Mouse (Mus musculus) mouse embryonic stem cell (cell line): ENCODE results near the gene Zfp775.

Source experiments
- in situ Hi-C, 2 experiments: fragments of 300-500 bp; cut with MboI; formaldehyde crosslinking; loops; 1 replicate in 1 of 2; 3 replicates in 1 of 2; pipeline ENCODE4 v1.14.3; 2019 to 2020; ENCODE audit warnings: low sequenced_read_pairs in 2 of 2, low pct_unique_long_range_greater_than_20kb in 1 of 2, mixed read lengths in 1 of 2; ENCODE audit not compliant: unreplicated experiment in 1 of 2

Gene Zfp775

DNA sequence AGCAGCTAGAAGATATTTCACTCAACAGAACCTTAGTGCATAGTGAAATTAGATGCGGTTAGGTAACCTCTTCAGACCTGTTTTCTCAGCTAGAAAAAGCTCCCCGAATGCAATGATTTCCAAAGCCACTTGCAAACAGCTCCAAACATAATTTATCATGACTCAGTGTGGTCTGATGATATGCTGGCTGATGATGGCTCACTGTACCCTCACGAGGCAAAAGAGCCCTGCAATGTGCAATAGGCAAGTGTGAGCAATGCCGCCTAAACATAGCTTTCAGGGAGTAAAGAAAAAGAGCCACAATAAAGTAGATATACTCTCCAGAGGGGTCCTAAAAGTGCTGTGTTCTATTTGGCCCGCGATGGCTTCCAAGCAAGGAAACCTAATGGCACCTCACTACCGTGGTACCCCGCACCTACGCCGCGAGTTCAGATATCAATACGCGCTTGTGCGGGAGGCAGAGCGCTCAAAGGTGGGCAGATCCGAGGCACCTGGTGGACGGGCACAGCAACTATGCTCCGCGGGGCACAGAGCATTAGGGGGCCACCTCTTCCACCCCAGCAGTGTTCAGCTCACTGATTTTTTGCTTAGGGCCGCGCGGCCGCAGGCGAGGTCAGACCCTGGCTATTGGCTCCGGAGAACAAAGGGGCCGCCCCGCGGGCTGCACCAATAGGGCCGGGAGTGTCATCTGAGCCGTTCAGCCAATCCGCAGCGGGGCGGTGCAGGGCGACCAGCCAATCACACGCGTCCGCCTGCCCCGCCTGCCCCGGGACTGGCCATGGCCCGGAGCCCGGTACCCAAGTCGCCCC is at the start of gene Zfp775:
Zfp775 (plus strand) TSS at position 793 of the 809 bp plus-strand sequence.
- in situ Hi-C loops = no loop called here

DNA sequence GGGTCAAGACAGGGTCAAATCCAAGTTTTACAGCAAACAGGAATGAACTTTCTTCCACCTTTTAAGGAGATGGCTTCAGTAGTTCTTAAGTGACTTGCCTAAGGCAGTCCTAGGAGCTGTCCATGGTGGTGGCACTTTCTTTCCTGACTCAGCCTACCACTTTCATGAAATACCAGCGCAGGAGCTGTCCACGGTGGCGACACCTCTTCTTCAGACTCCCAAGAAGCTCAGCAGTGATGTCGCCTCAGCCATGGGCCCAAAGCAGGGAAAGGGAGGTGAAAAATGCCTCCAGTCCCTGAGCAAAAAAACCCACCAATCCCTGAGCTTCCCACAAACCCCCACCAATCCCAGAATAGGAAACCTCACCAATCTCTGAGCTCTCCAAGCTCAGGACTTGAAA is 48.9 kb upstream of the Zfp775 start:
- in situ Hi-C loops = no loop called here

DNA sequence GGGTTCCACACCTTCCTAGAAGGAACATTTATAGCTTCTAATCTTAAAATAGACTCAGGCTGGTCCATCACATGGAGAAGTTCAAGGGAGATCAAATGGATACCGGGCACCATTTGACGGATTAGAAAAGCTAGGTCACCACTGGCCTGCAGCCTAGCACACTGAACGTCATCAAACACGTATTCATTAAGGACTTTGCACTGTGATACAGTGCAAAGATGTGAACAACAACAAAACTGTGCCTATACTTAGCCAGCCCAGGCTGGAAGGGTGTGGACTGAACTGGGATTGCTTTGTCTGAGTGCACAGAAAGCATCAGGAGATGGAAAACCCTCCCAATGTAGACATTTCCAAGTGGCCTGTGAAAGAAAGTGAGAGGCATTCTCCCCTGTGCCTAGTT is 48.0 kb upstream of the Zfp775 start:
- in situ Hi-C loops = no loop called here

DNA sequence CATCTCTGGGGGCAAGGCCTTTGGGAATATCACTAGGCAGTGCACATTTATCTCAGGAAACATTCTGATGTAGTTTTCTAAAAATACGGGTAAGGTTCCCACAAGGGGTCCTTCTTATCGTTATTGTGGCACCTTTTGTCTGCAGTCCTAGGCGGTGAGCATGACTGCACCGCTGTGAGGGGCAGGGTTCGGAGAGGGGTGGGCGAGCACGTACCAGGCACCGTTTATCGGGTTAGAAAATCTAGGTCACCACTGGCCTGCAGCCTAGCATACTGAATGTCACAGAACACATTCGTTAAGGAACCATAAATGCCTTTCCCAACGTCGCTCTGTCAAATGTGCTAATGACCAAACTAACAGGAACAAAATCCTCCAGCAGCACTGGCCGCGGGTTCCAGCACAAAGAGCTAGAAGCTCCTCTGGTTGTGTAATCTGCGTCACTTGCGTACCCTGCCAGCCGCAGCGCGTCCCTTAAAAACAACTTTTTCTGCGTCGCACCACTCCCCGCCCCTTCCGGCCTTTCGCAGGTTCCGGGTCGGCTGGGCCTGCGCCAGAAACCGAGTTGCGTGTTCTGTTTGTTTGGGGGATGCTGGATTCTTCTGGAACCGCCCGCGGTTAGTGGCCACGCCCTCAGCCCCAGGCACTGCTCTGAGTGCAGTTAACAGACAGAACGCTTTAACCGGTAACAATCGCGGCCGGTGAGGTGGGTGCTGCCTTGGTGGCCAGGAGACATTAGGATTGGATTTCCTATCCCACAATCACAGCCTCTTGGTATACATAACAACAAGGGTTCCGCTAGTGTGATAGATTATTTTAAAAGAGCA is 47.4 kb upstream of the Zfp775 start, which contains the start of gene Lrrc61:
Lrrc61 (plus strand) TSS at position 517 of the 824 bp plus-strand sequence.
- in situ Hi-C loops = no loop called here

DNA sequence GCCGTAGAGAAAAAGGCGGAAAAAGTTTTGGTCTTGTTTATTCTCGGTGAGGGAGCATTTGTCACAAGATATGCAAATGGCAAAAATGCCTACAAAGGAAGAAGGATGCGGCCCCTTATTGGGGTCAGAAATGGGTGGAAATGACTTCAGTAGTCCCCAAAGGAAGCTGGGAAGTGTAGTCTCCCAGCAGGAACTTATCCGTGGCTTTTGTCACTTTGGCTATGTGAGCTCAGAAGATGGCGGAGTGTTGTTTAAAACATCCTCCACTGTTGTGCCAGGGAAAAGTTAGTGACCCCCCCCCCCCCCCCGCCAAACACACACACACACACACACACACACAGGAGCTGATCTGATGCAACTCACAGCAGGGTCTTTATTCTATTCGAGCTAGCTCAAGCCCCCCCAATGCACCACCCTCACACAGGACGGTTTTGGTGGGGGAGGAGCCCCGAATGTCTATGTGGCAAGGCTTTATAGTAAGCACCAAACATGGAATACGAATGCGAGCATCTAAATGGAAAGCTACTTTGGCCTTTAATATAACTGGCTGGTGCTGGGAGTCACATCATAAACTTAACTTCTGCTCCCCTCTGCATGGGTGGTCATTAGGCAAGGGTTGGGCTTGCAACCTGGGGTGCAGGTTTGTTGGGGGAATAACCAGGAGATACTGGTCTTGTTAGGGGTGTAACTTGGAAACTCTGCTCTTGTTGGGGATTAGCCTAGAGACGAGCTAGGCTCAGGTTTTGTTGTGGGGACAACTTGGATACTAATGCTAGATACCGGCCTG is 46.6 kb upstream of the Zfp775 start:
- in situ Hi-C loops = no loop called here

DNA sequence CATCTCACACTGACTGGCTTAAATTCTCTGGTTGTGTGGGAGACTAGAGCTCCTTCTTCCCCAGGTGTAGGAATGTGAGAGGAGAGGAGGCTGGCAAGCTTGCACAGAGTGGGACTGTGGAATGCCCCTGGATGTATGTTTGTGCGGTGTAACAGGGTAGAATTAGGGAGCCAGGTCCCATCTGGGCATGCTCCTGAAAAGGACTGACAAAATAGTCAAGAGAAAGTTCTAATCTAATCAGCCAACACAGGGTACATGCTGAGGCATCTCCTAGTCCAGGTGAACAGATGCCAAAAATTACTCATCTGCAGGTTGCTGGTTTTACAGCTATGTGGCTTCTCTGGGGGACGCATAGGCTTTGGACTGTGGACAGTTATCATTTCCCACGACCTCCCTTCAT is 45.9 kb upstream of the Zfp775 start:
- in situ Hi-C loops = no loop called here

DNA sequence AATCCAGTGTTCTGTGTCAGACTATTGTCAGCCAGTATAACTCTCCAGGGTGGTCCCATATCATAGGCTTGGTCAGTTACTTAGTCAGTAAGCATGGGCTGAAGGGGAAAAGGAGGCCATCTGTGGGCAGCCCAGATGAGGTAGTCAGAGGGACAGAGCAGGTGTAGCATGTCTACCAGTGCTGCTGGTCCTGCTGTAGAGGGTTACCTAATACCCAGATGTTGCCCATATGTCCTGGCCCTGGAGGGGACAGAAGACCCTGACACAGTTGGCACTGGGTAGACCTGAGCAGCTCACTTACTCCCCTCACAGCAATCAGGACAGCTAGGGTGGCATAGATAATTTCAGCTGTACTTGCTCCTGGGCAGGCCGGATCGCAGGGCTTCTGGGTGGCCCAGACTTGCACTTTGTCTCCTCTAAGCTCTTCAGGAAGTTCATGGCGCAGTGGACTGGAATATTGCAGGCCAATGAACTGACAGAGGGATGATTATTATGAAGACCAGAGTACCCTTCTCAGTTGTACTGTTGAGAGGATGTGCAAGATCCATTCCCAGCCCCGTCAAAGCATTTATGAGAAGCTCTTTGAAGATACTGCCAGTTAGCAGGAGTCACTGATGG is 36.1 kb upstream of the Zfp775 start:
- in situ Hi-C loops = no loop called here

DNA sequence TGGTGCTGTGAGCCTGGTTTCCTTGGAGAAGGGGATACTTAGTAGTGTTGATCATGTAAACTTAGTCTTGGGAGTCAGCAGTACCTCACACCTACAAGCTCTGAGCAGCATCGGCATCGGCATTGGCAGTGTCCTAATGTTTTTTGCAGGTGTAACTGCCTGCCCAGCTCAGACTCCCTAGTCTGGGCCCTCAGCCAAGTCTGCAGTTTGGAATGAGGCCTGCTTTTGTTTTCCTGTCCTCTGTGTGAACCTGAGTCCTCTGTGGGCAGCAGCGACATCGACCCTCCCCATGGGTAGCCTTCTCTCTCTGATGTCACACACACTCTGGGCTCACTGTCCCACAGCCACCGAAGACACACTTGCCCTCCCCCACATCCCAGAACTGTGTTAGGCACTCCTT is 35.6 kb upstream of the Zfp775 start:
- in situ Hi-C loops = no loop called here

DNA sequence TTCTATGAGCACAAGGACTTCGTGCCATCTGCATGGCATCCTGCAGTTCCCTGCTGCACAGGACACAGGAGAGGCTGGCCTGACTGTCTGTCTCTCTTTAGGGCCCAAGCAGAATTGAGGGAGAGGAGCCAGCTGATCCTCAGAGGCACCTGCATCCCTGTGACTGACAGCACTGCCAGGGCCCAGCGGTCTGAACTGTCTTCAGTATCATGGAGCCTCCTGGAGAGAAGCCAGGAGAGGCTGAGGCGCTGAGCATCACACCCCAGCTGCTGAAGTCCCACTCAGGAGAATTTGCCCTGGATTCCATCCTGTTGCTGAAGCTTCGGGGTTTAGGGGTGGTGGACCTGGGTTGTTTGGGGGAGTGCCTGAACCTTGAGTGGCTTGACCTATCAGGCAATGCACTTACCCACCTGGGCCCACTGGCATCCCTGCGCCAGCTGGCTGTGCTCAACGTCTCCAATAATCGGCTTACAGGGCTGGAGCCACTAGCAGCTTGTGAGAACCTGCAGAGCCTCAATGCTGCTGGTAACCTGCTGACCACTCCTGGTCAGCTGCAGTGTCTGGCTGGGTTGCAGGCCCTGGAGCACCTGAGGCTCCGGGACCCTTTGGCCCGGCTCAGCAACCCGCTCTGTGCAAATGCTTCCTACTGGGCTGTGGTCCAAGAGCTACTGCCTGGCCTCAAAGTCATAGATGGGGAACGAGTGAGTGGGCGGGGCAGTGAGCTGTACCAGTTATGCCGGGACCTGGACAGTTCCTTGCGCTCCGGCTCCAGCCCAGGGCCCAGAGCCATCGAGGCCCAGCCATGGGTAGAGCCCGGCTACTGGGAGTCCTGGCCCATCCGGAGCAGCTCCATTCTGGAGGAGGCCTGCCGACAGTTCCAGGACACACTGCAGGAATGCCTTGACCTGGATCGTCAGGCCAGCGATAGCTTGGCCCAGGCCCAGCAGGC is 33.6 kb upstream of the Zfp775 start:
- in situ Hi-C loops = no loop called here

DNA sequence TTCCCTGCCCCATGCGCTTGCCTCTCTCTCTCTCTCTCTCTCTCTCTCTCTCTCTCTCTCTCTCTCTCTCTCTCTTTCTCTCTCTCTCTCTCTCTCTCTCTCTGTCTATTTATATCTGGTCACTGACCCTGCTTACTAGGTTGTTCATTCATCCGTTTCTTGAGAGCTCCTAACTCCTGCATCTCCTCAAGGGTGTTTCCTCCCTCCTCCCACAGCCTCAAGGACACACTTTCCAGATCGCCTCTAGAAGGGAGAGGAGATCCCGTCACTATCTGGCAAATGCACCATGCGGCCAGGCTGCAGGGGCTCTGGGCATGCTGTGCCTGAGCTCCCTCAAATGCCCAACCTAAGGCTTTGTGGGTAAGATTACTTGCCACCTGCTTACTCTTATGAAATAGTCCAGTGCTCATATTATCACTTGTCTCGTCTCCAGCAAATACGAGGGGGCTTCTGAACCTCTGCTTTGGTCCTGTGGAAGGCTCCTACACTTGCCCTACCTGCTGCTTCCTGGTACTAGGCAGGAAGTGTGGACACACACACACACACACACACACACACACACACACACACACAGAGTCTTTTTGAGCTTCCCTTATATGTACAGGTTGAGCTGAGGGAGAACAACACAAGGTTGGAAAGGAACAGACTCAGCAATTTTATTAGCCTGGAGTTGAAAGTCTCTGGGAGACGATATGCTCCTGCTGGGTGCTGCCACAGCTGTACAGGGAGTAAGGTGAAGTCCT is 32.6 kb upstream of the Zfp775 start:
- in situ Hi-C loops = no loop called here

DNA sequence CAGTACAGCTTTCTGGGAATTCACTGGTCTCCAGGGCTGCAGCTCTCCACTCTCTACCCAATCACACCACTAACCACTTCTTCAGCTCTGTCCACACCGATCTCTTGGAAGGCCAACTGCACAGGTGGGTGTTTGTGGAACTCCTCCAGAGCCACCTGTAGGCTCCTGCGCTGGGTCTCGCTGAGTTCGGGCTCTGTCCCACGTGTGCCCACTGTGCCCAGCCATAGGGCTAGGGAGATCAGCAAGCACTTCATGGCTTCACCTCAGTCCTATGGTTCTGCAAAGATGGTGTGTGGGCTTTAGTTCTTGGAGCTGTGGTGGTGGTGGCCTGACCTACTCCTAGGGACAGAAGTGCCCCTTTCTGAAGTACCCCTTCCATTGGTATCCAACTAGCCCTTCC is 29.8 kb upstream of the Zfp775 start:
- in situ Hi-C loops = no loop called here

DNA sequence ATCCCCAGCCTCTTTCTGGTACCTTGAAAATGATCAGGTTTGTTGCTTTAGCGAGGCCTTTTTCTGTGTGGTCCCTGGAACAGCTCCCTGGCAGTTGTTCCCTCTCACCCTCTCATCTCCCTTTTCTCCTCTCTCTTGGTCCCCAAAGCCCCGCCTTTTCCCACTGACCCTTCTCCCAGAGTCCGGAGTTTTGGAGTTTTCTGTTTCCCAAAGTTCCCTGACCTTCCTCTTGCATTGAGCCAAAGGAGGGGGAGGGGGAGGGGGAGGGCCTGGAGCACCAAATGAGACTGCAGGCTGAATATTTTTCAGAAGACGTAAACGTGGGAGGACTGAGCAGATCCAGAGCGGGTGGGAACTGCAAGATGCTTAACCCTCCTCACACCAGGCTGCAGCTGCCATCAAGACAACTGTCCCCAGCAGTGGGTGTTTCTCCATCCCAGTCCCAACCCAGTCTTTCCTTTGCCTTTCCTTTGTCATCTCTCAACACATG is 29.2 kb upstream of the Zfp775 start, which contains the start of gene Rarres2:
Rarres2 (minus strand) TSS at position 218 of the 490 bp plus-strand sequence.
- in situ Hi-C loops = no loop called here

DNA sequence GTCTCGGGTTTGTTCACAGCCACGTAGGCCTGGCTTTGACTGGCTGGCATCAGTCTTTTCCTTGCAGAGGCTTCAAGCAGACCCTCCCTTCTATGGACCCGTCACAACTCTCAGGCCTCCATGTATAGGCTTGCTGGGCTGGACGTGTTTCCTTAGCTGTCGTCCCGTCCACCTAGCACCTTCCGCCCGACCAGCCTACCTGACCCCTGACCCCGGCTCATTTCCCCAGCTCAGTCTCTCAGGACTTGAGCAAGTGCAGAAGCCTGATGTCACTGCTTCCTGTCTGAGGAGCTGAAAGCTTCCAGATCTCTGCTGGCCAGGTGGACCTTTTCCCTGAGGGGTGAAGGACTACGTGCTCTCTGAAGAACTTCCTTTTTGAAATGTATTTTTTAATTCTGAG is 28.6 kb upstream of the Zfp775 start:
- in situ Hi-C loops = no loop called here

DNA sequence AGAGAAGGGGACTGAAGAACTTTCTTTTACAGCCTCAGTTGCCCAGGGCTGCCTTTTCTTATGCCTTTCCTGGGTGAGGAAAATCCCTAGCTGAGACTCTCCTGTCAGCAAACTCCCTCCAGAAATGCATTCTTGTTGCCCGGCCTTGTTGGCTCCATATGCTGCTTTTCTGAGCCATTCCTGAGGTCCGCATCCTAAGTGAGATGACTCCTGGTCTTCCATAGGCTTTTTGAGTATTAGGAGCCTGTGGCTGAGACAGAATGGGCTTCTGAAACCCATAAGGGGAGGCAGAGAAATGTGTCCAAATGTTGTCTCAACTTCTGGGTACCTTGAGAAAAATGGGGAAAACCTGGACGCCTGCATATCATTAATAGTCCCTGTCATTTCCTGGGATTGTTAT is 27.9 kb upstream of the Zfp775 start:
- in situ Hi-C loops = no loop called here

DNA sequence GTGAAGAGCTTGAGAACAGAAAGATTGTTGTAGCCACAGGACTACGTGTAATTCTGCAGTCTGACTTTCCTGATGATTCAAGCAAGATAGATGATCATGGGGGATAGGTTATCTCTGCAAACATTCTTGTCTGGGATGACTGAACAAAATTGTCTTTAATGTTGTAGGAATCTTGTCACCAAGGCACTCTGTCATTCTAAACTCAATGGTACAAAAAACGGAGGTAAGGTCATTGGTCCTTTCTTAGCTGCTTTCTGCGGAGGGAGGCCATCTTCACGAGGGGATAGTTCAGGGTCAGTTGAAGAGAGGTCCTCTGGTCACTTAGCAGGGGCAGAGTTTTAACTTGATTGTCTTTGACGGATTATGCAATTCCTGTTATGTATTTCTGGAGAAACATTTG is 23.1 kb upstream of the Zfp775 start:
- in situ Hi-C loops = no loop called here

DNA sequence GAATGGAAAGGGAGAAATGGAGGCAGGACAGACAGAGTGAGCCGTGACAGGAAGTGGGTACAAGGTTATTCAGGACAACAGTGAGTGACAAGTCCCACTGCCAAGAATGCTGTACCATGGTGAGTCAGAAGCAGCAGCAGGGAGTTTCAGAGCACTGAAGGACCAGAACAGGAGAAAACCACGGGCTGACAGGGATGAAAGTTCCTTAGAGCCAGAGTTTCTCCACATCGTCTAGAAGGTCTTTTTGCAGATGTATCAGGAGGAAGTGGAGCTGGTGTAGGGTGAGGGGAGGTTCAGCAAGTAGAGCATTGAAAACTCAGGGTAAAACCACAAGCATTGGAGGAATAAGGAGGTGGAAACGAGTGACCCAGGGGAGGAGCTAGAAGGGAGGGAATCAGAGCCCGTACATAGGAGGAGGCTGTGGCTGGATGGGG is 22.6 kb upstream of the Zfp775 start:
- in situ Hi-C loops = no loop called here

DNA sequence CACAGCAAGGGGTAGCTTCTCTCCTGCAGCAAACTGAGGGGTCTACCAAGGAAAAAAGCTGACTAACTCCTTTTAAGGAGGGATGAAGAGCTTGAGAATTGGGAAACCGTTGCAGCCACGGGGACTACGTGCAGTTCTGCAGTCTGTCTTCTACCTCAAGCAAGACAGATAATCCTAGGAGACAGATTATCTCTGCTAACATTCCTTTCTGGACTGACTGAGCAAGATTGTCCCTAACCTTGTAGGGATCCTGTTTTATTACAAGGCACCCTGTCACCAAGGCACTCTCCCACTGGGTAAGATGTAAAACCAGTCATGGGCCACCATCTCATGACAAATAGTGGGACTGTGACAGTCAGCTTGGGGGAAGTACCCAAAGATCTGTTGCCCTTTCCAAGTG is 20.6 kb upstream of the Zfp775 start:
- in situ Hi-C loops = no loop called here
